Mouse (Mus musculus): ENCODE data around the gene Farp2. TPM values are rescaled to one million over a fixed set of nuclear protein-coding genes. Genes with fewer than 3 reads are reported as not detected.
A peak's percentile ranks its signal among the peaks of the same experiment; 100 is the strongest.
"Not testable (repeated sequence)": the region's sequence is repeated elsewhere in the genome, so short reads cannot be mapped to it uniquely, and the experiment has no call there.

Gene Farp2
- polyA plus RNA-seq, 1 experiment = 10.4 TPM

GRCm38 (mm10) chr1:93654275-93654674, 142.4 kb downstream of the Farp2 start:
- Histone ChIP-seq H3K4me1 (ENCODE audit: control insufficient read depth, insufficient read depth, low read length) (no peaks in the 10 kb centered on the region), H3K27ac (ENCODE audit: insufficient read depth, low read depth, low read length) (no peak overlapping the region), H3K27me3 (replicated peaks; ENCODE audit: control insufficient read depth, insufficient read depth, low read length) (no peaks in the 10 kb centered on the region), H3K4me3 (ENCODE audit: insufficient read depth, low read depth, low read length) (no peak overlapping the region), H3K36me3 (ENCODE audit: control insufficient read depth, insufficient read depth, low read length) (no peaks in the 10 kb centered on the region)
- no peak for TF ChIP-seq CTCF (conservative IDR thresholded peaks at IDR 0.05; ENCODE audit: insufficient read depth, insufficient read length, low read depth, low read length)
- TF ChIP-seq POLR2A (IDR thresholded peaks at IDR 0.05; ENCODE audit: low read depth, low read length) = no peak
- no peak for DNase-seq
- WGBS = 26% methylated on average over 2 of the region's 2 CpGs

GRCm38 (mm10) chr1:93654798-93655197, 142.9 kb downstream of the Farp2 start:
- WGBS = 59% methylated on average over 2 of the region's 2 CpGs

GRCm38 (mm10) chr1:93656325-93657024, 144.6 kb downstream of the Farp2 start:
- Histone ChIP-seq H3K4me1 (ENCODE audit: control insufficient read depth, insufficient read depth, low read length) (no peaks in the 10 kb centered on the region), H3K36me3 (ENCODE audit: control insufficient read depth, insufficient read depth, low read length) (no peaks in the 10 kb centered on the region), H3K27ac (ENCODE audit: insufficient read depth, low read depth, low read length) (no peak overlapping the region), H3K27me3 (replicated peaks; ENCODE audit: control insufficient read depth, insufficient read depth, low read length) (no peaks in the 10 kb centered on the region), H3K4me3 (ENCODE audit: insufficient read depth, low read depth, low read length) (no peak overlapping the region)
- 81% methylated on average over 7 of the region's 7 CpGs for WGBS
- no peak for TF ChIP-seq CTCF (conservative IDR thresholded peaks at IDR 0.05; ENCODE audit: insufficient read depth, insufficient read length, low read depth, low read length)
- no peak for TF ChIP-seq POLR2A (IDR thresholded peaks at IDR 0.05; ENCODE audit: low read depth, low read length)
- no peak for DNase-seq

More at GRCm38 (mm10) chr1:93654798-93655197, 142.9 kb downstream of the Farp2 start:
- Histone ChIP-seq H3K27ac (ENCODE audit: insufficient read depth, low read depth, low read length) (no peak overlapping the region), H3K4me3 (ENCODE audit: insufficient read depth, low read depth, low read length) (no peak overlapping the region), H3K27me3 (replicated peaks; ENCODE audit: control insufficient read depth, insufficient read depth, low read length) (no peaks in the 10 kb centered on the region), H3K36me3 (ENCODE audit: control insufficient read depth, insufficient read depth, low read length) (no peaks in the 10 kb centered on the region), H3K4me1 (ENCODE audit: control insufficient read depth, insufficient read depth, low read length) (no peaks in the 10 kb centered on the region)
- DNase-seq = no peak
- no peak for TF ChIP-seq CTCF (conservative IDR thresholded peaks at IDR 0.05; ENCODE audit: insufficient read depth, insufficient read length, low read depth, low read length)
- TF ChIP-seq POLR2A (IDR thresholded peaks at IDR 0.05; ENCODE audit: low read depth, low read length) = no peak

DNA sequence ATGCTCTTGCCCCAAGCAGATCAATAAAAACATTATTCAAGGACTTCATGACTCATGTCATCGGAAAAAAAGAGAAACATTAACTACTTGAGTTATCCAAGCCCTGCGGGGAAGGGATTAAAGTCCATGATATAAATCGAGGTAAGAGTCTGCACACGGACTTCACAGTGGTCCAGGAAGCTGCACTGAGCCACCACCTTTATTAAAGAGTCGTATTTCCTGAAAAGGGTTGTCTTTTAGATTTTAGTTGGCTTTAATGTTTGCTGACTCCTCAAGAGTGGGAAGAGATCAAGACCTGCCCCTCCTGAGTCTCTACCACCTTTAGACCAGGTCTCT, 145.1 kb downstream of the Farp2 start:
- Histone ChIP-seq H3K27me3 (replicated peaks; ENCODE audit: control insufficient read depth, insufficient read depth, low read length) (no peaks in the 10 kb centered on the region), H3K4me1 (ENCODE audit: control insufficient read depth, insufficient read depth, low read length) (no peaks in the 10 kb centered on the region), H3K27ac (ENCODE audit: insufficient read depth, low read depth, low read length) (no peak overlapping the region), H3K4me3 (ENCODE audit: insufficient read depth, low read depth, low read length) (no peak overlapping the region), H3K36me3 (ENCODE audit: control insufficient read depth, insufficient read depth, low read length) (no peaks in the 10 kb centered on the region)
- DNase-seq = no peak
- WGBS = 51% methylated on average over 5 of the region's 5 CpGs
- TF ChIP-seq POLR2A (IDR thresholded peaks at IDR 0.05; ENCODE audit: low read depth, low read length) (no peak), CTCF (conservative IDR thresholded peaks at IDR 0.05; ENCODE audit: insufficient read depth, insufficient read length, low read depth, low read length) (no peak)

DNA sequence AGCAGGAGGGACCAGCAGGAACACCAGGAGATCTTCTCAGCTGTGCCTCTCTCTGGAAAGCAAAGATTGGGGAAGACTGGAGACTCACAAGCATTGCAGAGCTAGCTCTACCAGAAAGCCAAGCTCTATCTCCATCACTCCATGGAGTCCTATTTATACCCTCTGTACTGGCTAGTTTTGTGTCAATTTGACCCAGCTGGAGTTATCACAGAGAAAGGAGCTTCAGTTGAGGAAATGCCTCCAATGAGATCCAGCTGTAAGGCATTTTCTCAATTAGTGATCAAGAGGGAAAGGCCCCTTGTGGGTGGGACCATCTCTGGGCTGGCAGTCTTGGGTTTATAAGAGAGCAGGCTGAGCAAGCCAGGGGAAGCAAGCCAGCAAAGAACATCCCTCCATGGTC, 146.7 kb downstream of the Farp2 start, which contains the start of gene Stk25:
TSS of gene Stk25 (minus strand) at position 101 of the 400 bp plus-strand sequence.
- not testable (repeated sequence) for H3K4me3 ChIP-seq (ENCODE audit: insufficient read depth, low read depth, low read length); H3K27ac ChIP-seq (ENCODE audit: insufficient read depth, low read depth, low read length); H3K4me1 ChIP-seq (ENCODE audit: control insufficient read depth, insufficient read depth, low read length); H3K27me3 ChIP-seq (replicated peaks; ENCODE audit: control insufficient read depth, insufficient read depth, low read length); DNase-seq; H3K36me3 ChIP-seq (ENCODE audit: control insufficient read depth, insufficient read depth, low read length)

DNA sequence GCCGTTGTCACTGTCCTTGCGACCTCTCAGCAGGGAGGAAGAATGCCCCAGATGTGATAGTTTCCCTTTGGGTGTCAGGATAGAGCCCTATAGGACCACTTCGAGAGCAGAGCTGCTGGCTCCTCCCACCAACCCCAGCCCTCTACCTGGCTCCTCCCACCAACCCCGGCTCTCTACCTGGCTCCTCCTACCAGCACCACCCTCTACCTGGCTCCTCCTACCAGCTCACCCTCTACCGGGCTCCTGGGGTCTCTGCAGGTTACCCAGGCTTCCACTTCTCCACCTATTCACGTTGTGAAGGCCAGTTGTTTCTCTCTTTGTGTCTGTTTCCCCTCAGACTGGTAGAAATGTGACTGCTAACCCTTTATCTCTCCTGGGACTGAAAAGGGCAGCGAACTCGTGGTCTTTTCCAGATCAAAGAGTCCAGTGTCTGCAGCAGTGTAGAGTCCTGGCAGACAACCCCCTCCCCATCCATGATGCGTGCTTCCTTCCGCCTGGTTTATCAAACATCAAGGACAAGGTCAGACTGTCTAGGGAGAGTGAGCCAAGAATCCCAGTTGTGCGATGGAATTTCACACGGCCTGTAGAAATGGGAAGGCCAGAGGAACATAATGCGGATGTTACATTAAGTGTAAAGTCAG, 156.0 kb downstream of the Farp2 start:
- TF ChIP-seq POLR2A (IDR thresholded peaks at IDR 0.05; ENCODE audit: low read depth, low read length) (no peak), CTCF (conservative IDR thresholded peaks at IDR 0.05; ENCODE audit: insufficient read depth, insufficient read length, low read depth, low read length) (no peak)
- DNase-seq = peak; percentile 34
- Histone ChIP-seq H3K4me1 (ENCODE audit: control insufficient read depth, insufficient read depth, low read length) (peaks cover 2% of the 10 kb centered on the region; the same call in 1 of the 2 replicates), H3K27ac (ENCODE audit: insufficient read depth, low read depth, low read length) (peak overlapping the region; percentile 46; the same call in 1 of the 2 replicates), H3K27me3 (replicated peaks; ENCODE audit: control insufficient read depth, insufficient read depth, low read length) (no peaks in the 10 kb centered on the region), H3K36me3 (ENCODE audit: control insufficient read depth, insufficient read depth, low read length) (no peaks in the 10 kb centered on the region), H3K4me3 (ENCODE audit: insufficient read depth, low read depth, low read length) (no peak overlapping the region)
- 39% methylated on average over 13 of the region's 13 CpGs for WGBS

DNA sequence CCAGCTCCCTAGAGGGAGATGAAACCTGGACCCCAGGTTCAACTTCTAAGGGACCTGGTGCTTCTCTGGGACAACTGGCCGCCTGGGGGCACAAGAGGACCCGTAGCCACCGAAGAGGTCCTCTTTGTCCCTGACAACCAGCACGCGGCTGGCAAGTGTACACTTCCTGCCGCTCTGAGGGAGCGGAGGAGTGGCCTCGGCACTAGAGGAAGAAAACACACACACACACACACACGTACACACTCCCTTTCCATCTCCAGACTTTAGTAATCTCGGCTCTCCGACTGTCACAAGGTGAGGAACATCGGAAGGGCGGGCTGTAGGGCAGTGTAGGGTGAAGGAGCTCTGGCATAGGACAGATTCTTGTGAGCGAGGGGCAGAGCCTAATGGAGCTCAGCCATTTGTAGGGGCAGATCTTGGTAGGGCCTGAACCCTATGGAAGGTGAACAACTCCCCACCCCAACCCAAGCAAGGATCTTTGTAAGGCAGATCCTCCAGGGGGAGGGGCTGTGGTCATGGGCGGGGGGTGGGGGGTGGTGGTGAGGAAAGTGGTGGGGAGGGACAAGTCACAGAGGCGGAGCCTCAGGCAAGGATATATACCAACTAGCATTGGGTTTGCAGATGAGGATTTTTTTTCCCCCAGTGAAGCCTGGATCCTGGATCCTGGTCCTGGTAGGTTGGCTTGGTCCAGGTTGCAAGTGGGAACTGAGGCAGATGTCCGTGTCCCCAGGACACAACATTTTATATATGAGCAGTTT, 157.1 kb downstream of the Farp2 start:
- Histone ChIP-seq H3K27ac (ENCODE audit: insufficient read depth, low read depth, low read length) (peak overlapping the region; percentile 66), H3K36me3 (ENCODE audit: control insufficient read depth, insufficient read depth, low read length) (no peaks in the 10 kb centered on the region), H3K4me1 (ENCODE audit: control insufficient read depth, insufficient read depth, low read length) (peaks cover 2% of the 10 kb centered on the region; the same call in 1 of the 2 replicates), H3K4me3 (ENCODE audit: insufficient read depth, low read depth, low read length) (peak overlapping the region; percentile 63), H3K27me3 (replicated peaks; ENCODE audit: control insufficient read depth, insufficient read depth, low read length) (no peaks in the 10 kb centered on the region)
- 11% methylated on average over 17 of the region's 17 CpGs for WGBS
- peak; percentile 91 for DNase-seq
- no peak for TF ChIP-seq POLR2A (IDR thresholded peaks at IDR 0.05; ENCODE audit: low read depth, low read length)
- TF ChIP-seq CTCF (conservative IDR thresholded peaks at IDR 0.05; ENCODE audit: insufficient read depth, insufficient read length, low read depth, low read length) = peak; percentile 66

Data from kidney, adult 2 months (tissue).